Mouse (Mus musculus) urinary bladder, adult 2 months (tissue): Measurements from ENCODE around the gene Sufu. TPM values are rescaled to one million over a fixed set of nuclear protein-coding genes. Genes with fewer than 3 reads are reported as not detected.

Source experiments
- DNase-seq: peaks from one replicate; pipeline ENCODE4 v3.0.0; 2022; ENCODE audit warnings: low spot score
- polyA plus RNA-seq: library from polyadenylated mRNA; depleted of rRNA; stranded (reverse); fragments of >200 nt; gene quantifications from 2 replicates; pipeline ENCODE4 v1.2.3, GENCODE M21; 2012

Gene Sufu
- polyA plus RNA-seq, 1 experiment: 15.5 TPM

DNA sequence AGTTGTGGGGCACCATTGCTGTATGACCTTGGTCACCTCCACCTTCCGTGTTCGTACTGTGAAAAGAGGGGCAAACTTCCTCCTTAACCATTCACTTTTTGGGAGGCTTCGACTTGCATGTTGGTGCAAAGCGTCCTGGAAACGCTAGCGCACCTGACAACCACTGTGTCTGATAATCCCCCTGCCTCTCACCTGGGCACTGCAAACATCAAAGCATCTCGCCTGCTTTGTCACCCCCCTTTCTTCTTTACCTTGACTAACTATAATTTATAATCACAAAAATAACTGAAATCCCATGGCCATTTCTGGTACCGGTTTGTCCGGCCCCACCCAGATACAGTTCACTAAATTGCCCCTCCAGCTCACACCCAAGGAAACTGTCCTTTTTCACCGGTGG, 2.0 kb upstream of the Sufu start:
- DNase-seq: no peak

- DNase-seq: peak; percentile 91
These were observed 1.3 kb upstream of the Sufu start, which contains the start of gene Actr1a for GRCm38 (mm10) chr19:46395109-46396009. Gene Actr1a, minus strand, starts transcription at chr19:46395748.

GRCm38 (mm10) chr19:46396109-46396508, 587 bp upstream of the Sufu start:
- no peak for DNase-seq

DNA sequence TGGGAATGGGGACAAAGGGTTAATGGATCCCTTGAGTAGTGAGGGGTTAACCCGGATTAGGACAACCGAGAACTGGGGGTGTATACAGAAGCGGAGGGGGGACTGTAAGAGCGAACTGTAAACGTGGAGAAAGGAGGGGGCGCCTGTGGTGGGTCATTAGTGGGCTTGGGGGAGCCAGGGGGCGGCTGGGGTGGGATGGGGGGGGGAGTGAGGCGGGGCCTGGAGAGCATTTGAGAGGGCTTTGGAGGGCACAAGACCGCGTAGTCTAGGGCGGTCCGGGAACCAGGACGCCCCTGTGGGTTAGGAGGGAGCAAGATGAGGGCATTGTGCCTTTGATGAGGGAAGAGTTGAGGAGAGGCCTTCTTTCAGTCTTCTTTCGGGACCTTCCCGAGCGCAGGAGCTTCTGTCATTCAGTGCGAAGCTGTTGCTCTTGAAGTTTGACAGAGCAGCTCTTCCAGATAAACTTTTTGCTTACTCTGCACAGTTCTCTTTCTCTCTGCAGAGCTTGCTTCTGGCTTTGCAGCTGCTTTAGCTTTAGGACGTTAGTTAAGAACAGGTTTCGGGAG, 823 bp downstream of the Sufu start:
- DNase-seq: no peak

DNA sequence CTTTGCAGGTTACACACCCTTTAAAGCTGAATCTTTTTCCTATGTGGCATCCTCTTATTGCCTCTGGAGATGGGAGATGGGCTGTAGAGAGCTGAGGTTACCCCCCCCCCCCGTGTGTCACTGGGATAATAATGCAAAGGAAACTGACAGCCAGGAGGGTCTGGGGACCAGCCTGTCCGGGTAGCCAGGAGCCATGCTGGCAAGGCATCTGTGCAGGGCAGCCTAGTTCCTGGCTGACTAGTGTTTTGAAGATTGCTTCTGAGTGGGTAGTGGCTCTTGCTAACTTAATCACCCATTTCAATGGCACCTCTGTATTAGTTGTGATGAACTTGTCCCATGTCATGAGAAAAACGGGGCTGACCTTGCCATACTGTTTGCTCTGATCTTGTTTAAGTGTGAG, 1.7 kb downstream of the Sufu start:
- DNase-seq: no peak

DNA sequence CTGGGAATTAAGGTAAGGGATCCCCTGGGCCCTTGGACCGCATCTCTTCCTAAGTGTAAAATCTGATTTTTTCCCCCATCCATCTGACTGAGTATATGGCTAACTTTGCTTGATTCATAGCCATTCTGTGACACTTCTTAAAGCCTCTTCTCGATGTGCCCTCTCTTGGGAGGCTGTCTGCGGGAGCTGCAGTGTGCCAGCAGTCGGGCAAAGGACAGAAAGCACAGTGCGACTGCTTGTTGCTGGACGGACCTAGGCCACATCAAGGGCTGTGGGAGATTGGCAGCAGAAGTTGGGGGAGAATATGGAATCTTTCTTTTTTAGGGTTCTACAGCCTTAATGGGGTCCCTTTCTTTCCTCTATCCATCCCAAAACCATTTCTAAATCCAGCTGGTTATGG, 2.7 kb downstream of the Sufu start:
- no peak for DNase-seq

- no peak for DNase-seq
These were observed 3.2 kb downstream of the Sufu start for GRCm38 (mm10) chr19:46399886-46400285.

DNA sequence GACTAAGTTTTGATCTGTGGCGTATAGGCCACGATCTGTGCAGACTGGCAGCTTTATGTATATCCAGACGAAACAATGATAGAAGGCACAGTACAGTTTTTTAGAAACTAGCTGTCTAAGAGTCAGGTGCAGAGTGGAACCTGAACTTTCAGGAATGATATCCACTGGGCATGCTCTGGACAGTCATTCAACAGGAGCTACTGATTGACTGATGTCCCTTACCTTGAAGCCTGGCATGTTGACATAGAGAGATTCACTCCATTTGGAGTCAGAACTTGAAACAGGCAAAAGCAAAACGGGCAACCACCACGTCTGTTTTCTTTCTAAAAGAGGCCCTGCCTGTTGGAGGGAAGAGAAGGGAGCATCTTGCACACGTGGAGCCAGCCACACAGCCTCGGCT, 3.9 kb downstream of the Sufu start:
- no peak for DNase-seq

DNA sequence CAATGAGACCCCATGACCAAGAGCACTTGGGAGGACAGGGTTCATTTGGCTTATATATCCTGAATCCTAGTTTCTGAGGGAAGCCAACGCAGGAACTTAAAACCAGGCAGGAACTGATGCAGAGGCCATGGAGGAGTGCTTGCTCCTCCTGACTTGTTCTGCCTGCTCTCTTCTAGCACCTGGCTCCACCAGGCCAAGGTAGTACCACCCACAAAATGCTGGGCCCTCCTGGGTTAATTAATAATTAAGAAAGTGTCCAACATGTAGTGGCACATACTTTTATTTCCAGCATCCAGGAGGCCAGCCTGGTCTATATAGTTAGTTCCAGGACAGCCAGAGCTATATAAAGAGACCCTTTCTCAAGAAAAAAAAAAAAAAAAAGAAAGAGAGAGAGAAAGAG, 7.3 kb downstream of the Sufu start:
- DNase-seq: no peak

- DNase-seq: no peak
These were observed 10.1 kb downstream of the Sufu start for GRCm38 (mm10) chr19:46406592-46407386.

- DNase-seq: no peak
These were observed 12.8 kb downstream of the Sufu start for GRCm38 (mm10) chr19:46409506-46409905.

DNA sequence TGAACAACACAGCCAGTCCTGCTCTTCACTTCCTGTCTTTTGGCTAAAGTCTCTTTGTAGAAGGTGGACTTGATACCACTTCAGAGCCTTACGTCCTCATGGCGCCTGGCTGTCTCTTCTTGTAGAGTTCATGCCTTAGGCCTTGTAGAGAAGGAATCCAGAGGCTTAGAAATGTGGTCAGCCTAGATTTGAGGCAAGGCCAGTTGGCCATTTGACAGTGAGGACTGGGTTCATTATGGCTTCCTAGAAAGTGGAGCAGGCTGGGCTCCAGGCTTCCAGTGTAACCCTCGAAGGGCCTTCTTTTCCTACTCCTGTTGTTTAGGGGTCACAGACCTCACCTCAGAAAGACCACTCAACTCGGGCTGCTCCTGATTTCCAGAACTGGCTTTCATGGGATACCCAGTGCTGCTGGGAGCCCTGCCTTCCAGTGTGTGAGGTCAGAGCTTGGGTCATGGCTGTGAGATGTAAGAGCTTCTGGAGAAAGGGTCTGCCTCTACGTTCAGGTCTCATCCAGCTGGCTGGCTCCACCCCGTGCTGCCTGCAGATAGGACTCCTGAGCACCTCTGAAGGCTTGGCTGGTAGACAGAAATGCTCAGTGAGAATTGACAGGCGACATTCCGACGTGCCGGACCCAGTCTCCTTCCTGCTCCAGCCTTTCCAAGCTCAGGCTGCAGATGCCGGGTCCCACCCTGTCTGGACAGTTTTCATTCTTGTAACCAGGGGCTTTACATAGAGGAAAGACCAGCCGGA, 15.5 kb downstream of the Sufu start:
- DNase-seq: no peak

GRCm38 (mm10) chr19:46413969-46414368, 17.3 kb downstream of the Sufu start:
- DNase-seq: no peak

- DNase-seq: no peak
These were observed 17.8 kb downstream of the Sufu start for GRCm38 (mm10) chr19:46414486-46414885.

- no peak for DNase-seq
These were observed 19.6 kb downstream of the Sufu start for GRCm38 (mm10) chr19:46416276-46416675.

DNA sequence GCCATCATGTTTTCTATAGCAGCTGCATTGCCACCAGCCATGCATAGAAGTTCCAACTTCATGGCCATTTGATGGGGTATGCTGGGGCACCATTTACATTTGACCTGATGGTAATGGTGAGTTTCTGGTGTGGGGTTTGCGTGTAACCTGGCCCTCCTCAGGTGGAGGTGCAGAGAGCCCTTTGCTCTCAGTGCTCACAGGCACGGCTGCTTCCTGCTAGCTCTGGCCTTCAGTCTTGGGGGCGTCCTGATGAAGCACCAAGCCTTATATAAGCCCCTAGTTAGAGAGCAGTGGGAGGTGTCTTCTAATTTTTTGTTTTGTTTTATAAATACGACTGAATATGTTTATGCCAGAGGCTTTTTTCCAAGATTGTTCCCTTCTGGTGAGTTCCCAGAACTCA, 21.4 kb downstream of the Sufu start:
- DNase-seq: no peak

DNA sequence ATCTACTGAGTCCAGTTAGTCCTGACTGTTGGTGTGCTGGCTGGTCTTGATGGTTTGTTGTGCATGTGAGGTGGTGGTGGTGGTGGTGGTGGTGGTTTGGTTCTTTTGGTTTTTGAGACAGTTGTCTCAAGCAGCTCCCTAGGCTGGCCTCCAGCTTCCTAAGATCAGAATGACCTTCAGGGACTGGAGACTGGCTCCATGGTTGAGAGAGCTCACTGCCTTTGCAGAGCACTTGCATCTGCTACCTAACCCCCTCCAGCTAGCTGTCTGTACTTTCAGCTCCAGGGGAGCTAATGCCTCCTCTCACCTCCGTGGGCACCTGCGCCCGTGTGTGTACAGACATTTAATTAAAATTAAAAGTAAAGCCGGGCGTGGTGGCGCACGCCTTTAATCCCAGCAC, 23.7 kb downstream of the Sufu start:
- no peak for DNase-seq

DNA sequence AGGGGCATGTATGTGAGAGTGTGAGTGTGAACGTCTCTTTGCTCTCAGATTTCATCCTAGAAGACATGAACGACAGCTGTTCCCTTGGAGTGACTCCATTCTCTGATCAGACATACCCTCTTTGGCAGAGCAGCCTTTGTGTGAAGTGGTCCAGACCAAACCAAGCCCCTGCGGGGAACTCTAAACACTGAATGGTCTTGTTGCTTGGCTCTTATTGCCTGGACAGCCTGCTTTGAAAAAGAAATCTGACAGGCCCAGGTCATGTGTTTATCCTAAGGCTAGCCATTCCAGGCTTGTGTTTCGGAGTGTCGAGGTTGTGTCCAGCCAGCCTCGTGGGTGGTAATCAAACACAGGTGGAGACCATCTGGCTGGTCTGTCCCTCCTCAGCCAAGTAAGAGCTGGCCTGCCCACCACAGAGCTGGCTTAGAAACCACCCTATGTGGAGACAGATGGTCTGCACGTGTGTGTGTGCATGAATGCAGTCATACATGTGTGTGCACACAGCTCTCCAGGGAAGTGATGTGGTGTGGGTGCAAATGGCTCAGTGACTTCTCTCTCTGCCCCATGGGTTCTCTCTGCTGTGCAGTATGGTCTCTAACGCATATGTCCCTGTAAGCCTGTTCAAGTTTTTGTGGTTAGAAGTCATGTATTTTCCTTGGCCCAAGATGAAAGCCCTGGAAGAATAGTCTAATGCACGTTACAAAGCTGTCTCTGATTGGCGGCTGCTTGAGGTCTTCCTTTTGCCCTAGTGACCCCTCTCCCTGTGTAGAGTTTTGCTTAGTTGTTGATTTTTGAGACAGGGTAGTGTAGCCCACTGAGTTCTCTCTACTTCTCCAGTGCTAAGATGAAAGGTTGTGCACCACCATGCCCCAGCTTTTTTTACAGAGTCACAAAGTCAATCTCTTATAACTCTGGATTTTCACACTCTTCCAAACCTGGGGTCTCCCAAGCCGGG, 26.0 kb downstream of the Sufu start:
- DNase-seq: no peak

GRCm38 (mm10) chr19:46425266-46425665, 28.6 kb downstream of the Sufu start:
- no peak for DNase-seq

DNA sequence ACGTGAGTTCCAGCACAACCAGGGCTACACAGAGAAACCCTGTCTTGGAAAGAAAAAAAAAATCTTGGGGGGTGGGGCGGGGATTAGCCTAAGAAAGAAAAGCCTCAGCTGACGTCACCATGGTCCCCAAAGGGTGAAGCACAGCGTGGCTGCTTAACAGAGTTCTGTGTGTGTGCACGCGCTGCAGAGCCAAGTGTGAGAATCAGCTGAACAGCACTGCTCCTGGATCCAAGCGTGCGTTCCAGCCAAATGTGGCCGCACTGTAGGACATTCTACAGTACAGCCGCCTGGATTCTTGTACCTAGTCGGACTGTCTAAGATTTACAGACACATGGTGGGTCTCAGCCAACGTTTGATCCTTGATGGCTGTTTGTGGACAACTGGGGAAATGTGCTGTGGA, 29.8 kb downstream of the Sufu start:
- DNase-seq: no peak

DNA sequence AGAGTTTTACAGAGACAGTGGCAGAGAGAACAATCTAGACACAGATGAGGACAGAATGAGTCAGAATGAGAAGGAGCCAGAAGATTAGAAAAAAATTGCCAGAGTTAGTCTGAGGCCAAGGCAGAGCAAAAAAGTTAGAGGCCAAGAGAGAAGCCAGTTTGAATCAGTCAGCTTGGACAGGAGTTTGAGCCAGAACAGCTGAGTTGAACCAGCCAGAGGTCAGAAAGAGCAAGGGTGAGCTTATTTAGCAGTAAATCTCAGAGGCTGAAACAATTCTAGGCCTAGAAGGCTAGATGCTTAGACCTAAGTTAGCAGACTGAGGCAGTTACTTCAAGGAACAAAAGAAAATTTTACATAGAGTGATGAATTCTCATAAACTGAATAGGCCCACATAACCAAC, 32.6 kb downstream of the Sufu start:
- DNase-seq: no peak
